Mouse (Mus musculus) megakaryocyte, embryonic 14.5 days (primary cell): ENCODE data around the gene Sdc3.

ENCODE experiments used
- FLI1 ChIP-seq: IDR thresholded peaks from 2 replicates; pipeline ENCODE4 v1.6.1; 2012; ENCODE audit warnings: low read length, inconsistent platforms, mixed read lengths
- GATA1 ChIP-seq: IDR thresholded peaks from 3 replicates; pipeline ENCODE4 v1.6.1; 2012; ENCODE audit warnings: mixed read lengths, low read length, inconsistent platforms, borderline replicate concordance

DNA sequence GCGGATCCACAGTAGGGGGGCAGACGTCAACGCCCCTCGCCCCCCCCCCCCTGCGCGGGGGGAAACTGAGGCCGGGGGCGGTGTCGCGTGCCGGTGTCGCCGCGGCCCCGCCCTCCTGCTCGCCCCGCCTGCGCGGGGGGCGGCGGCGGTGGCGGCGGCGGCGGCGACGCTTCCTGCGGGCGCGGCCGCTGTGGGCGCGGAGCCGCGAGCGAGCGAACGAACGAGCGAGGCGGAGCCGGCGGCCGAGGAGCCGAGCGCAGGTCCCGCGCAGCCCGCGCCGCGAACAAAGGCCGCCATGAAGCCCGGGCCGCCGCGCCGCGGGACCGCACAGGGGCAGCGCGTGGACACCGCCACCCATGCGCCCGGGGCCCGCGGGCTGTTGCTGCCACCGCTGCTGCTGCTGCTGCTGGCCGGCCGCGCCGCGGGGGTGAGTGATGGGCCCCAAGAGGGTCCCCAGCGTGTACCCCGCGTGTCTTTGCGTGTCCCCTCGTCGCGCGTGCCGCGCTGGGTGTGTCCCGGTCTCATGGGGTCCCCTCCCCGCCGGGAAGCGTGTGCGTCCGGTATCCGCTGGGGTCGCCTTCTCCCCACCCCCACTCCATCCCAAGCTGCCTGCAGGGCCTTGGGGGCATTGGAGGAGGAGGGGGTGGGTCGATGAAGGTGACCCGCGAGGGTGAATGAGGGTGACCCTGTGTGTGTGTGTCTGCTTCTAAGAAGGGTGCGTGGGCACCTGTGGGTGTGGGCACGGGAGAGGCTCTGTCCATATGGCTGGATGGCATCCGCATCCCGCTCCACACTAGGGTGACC, at the start of gene Sdc3:
- no peak for TF ChIP-seq GATA1
- TF ChIP-seq FLI1: no peak
